ENCODE assay signal across 14 mouse cellular contexts in the genomic region with DNA sequence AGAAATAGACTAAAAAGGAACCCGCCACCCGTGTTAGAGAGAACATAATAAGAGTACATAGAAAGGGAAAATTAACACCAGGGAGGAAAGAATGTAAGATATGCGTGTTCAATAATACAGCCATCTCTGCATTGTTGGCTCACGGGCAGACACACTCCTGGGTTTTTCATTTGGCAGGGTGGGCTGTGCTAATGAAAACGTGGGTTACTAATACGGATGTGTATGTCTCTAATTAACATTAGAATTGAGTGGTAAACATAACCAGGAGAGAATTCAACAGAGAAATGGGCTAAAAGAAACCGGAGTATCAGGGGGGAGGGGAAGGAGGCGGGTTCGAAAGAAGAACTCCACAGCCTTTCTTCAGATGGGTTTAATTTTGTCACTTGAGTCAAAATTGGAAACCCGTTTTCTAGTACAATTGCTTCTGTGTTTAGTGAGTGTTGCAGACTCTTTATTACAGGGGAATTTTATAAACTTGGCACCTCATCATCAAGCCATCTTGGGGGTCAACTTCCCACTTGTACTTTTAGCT.
DNase-seq lines count a peak whose midpoint lies in the region; ATAC-seq and TF ChIP-seq lines count a peak whose summit lies in the region.
"Had no signal": no experiment of that assay in that cellular context is flagged by ENCODE, and none has a peak within 500 bp of the region (broad histone marks: within the 10 kb centered on the region; RNA-seq: fewer than 3 reads in every experiment).

No protein-coding gene starts in this region.

- H3K9me3 ChIP-seq in forebrain, embryonic 10.5 days = peaks cover 3% of the 10 kb centered on the region; the same call in 1 of the 2 replicates
- no peaks in the 10 kb centered on the region for H3K9me3 ChIP-seq in forebrain, embryonic 16.5 days (ENCODE audit: control insufficient read depth, low read length)
- peaks cover 4% of the 10 kb centered on the region for H3K9me3 ChIP-seq in CH12.LX (replicated peaks; ENCODE audit: low read length)
- no peaks in the 10 kb centered on the region for H3K9me3 ChIP-seq in embryonic facial prominence, embryonic 14.5 days (ENCODE audit: control insufficient read depth, low read length)
- peaks cover 6% of the 10 kb centered on the region; the same call in 1 of the 2 replicates for H3K9me3 ChIP-seq in midbrain, embryonic 10.5 days (replicated peaks)
- H3K9me3 ChIP-seq: kidney, embryonic 15.5 days had no signal

- no peak for DNase-seq in forebrain, embryonic 10.5 days (ENCODE audit: extremely low spot score, low spot score)
- no peak for DNase-seq in CH12.LX (ENCODE audit: extremely low read depth)
- peak; percentile 38 for DNase-seq in embryonic facial prominence, embryonic 14.5 days (ENCODE audit: low spot score)
- DNase-seq in midbrain, embryonic 10.5 days (ENCODE audit: low spot score) = no peak
- no peak for DNase-seq in lung, postnatal 14 days
- no peak for DNase-seq in layer of hippocampus, postnatal 25 days (ENCODE audit: extremely low spot score in 1 of 2, low spot score in 1 of 2)
- DNase-seq in ovary, postnatal 10 days (ENCODE audit: low spot score) = no peak
- DNase-seq: cerebellum, postnatal 25 days; heart, postnatal 14 days; lung, adult 2 months; right cerebral cortex, postnatal 14 days had no signal

- peak overlapping the region; percentile 5; the same call in 1 of the 2 replicates for H3K4me3 ChIP-seq in forebrain, embryonic 10.5 days
- no peak overlapping the region for H3K4me3 ChIP-seq in forebrain, embryonic 16.5 days (replicated peaks; ENCODE audit: low read length)
- no peak overlapping the region for H3K4me3 ChIP-seq in CH12.LX (replicated peaks in 1 of 3; ENCODE audit: low read depth in 2 of 3, low read length in 2 of 3, poor library complexity in 1 of 3)
- H3K4me3 ChIP-seq in embryonic facial prominence, embryonic 14.5 days (ENCODE audit: low read depth, low read length) = no peak overlapping the region
- peak overlapping the region; percentile 29 for H3K4me3 ChIP-seq in midbrain, embryonic 10.5 days
- H3K4me3 ChIP-seq: erythroblast, embryonic 14.5 days; kidney, embryonic 15.5 days had no signal

- no peak for TF ChIP-seq CTCF in CH12.LX (conservative IDR thresholded peaks at IDR 0.05 in 1 of 2, IDR thresholded peaks at IDR 0.05 in 1 of 2; ENCODE audit: low read depth in 2 of 2, low read length in 2 of 2)

- 16% methylated on average over 10 of the region's 10 CpGs for WGBS in forebrain, embryonic 10.5 days
- 4% methylated on average over 10 of the region's 10 CpGs for WGBS in forebrain, embryonic 16.5 days
- 22% methylated on average over 10 of the region's 10 CpGs for WGBS in embryonic facial prominence, embryonic 14.5 days
- WGBS in midbrain, embryonic 10.5 days = 16% methylated on average over 10 of the region's 10 CpGs

- no peak for TF ChIP-seq POLR2A in CH12.LX (IDR thresholded peaks at IDR 0.05; ENCODE audit: low read depth, low read length)

- in situ Hi-C loops in CH12.LX (cut with MboI; ENCODE audit: low pct_ligation_motif_present, low pct_unique_long_range_greater_than_20kb, low sequenced_read_pairs) = no loop called here

- no peak for TF ChIP-seq EP300 in CH12.LX (IDR thresholded peaks at IDR 0.05; ENCODE audit: low read length)

- peaks cover 84% of the 10 kb centered on the region for H3K27me3 ChIP-seq in forebrain, embryonic 10.5 days (ENCODE audit: poor library complexity, severe bottlenecking)
- H3K27me3 ChIP-seq in forebrain, embryonic 16.5 days (replicated peaks; ENCODE audit: control insufficient read depth, insufficient read depth, low read length) = peaks cover 8% of the 10 kb centered on the region; the same call in 1 of the 2 replicates
- H3K27me3 ChIP-seq in CH12.LX (replicated peaks) = no peaks in the 10 kb centered on the region
- H3K27me3 ChIP-seq in embryonic facial prominence, embryonic 14.5 days (replicated peaks; ENCODE audit: control insufficient read depth, insufficient read depth, low read length) = no peaks in the 10 kb centered on the region
- H3K27me3 ChIP-seq in midbrain, embryonic 10.5 days (ENCODE audit: low read depth, poor library complexity, severe bottlenecking) = peaks cover 77% of the 10 kb centered on the region
- H3K27me3 ChIP-seq: kidney, embryonic 15.5 days had no signal

- ATAC-seq in forebrain, embryonic 16.5 days = no peak
- no peak for ATAC-seq in embryonic facial prominence, embryonic 14.5 days (ENCODE audit: low read depth)

- peaks cover 67% of the 10 kb centered on the region for H3K4me1 ChIP-seq in forebrain, embryonic 10.5 days
- H3K4me1 ChIP-seq in forebrain, embryonic 16.5 days (replicated peaks; ENCODE audit: control insufficient read depth, insufficient read depth, low read length) = peaks cover 25% of the 10 kb centered on the region
- no peaks in the 10 kb centered on the region for H3K4me1 ChIP-seq in CH12.LX (ENCODE audit: control insufficient read depth in 1 of 2, insufficient read depth in 2 of 2)
- H3K4me1 ChIP-seq in embryonic facial prominence, embryonic 14.5 days (ENCODE audit: control insufficient read depth, insufficient read depth, low read length) = peaks cover 4% of the 10 kb centered on the region; the same call in 1 of the 2 replicates
- peaks cover 69% of the 10 kb centered on the region for H3K4me1 ChIP-seq in midbrain, embryonic 10.5 days
- H3K4me1 ChIP-seq: kidney, embryonic 15.5 days had no signal

- TF ChIP-seq RAD21 in CH12.LX (IDR thresholded peaks at IDR 0.05; ENCODE audit: low read depth, low read length) = no peak

- no peak overlapping the region; the same call in 1 of the 2 replicates for H3K27ac ChIP-seq in forebrain, embryonic 10.5 days
- H3K27ac ChIP-seq in forebrain, embryonic 16.5 days (ENCODE audit: low read length) = no peak overlapping the region
- H3K27ac ChIP-seq in CH12.LX (ENCODE audit: insufficient read depth, low read depth) = no peak overlapping the region
- no peak overlapping the region for H3K27ac ChIP-seq in embryonic facial prominence, embryonic 14.5 days (replicated peaks; ENCODE audit: low read depth, low read length)
- no peak overlapping the region; the same call in 1 of the 2 replicates for H3K27ac ChIP-seq in midbrain, embryonic 10.5 days (replicated peaks)
- H3K27ac ChIP-seq: kidney, embryonic 15.5 days had no signal

- no peak overlapping the region for H3K9ac ChIP-seq in forebrain, embryonic 16.5 days (replicated peaks; ENCODE audit: low read depth, low read length)
- H3K9ac ChIP-seq in CH12.LX (ENCODE audit: insufficient read depth, low read depth) = no peak overlapping the region
- H3K9ac ChIP-seq in embryonic facial prominence, embryonic 14.5 days (ENCODE audit: low read depth, low read length) = no peak overlapping the region
- H3K9ac ChIP-seq: kidney, embryonic 15.5 days had no signal

- H3K79me2 ChIP-seq in CH12.LX (replicated peaks; ENCODE audit: control insufficient read depth, extremely low read depth, insufficient read depth, poor library complexity, severe bottlenecking) = no peaks in the 10 kb centered on the region

- dilution Hi-C loops in CH12.LX (cut with MboI; ENCODE audit: extremely low pct_ligation_motif_present, extremely low pct_unique_long_range_greater_than_20kb, low sequenced_read_pairs) = no loop called here

- no peak overlapping the region for H3K4me2 ChIP-seq in forebrain, embryonic 16.5 days (ENCODE audit: low read length)
- peak overlapping the region; percentile 61 for H3K4me2 ChIP-seq in CH12.LX (ENCODE audit: insufficient read depth, low read depth, poor library complexity, severe bottlenecking)
- H3K4me2 ChIP-seq in embryonic facial prominence, embryonic 14.5 days (ENCODE audit: low read depth, low read length) = peak overlapping the region; percentile 39
- H3K4me2 ChIP-seq: kidney, embryonic 15.5 days had no signal

- no peaks in the 10 kb centered on the region for H3K36me3 ChIP-seq in forebrain, embryonic 10.5 days (replicated peaks)
- H3K36me3 ChIP-seq in forebrain, embryonic 16.5 days (ENCODE audit: control insufficient read depth, insufficient read depth) = no peaks in the 10 kb centered on the region
- H3K36me3 ChIP-seq in CH12.LX (replicated peaks in 1 of 2; ENCODE audit: control insufficient read depth in 1 of 2, insufficient read depth in 1 of 2, low read length in 1 of 2) = no peaks in the 10 kb centered on the region
- no peaks in the 10 kb centered on the region for H3K36me3 ChIP-seq in embryonic facial prominence, embryonic 14.5 days (ENCODE audit: control insufficient read depth, insufficient read depth, low read length)
- H3K36me3 ChIP-seq in midbrain, embryonic 10.5 days = no peaks in the 10 kb centered on the region
- H3K36me3 ChIP-seq: kidney, embryonic 15.5 days had no signal

TF ChIP-seq in CH12.LX, 34 proteins besides CTCF, POLR2A, EP300 and RAD21:
- TF ChIP-seq MYC (IDR thresholded peaks at IDR 0.05; ENCODE audit: low read depth, low read length) = no peak
- 0 out of 2 replicates have a peak, but pooled peaks have one; percentile 16 for TF ChIP-seq CHD2 (IDR thresholded peaks at IDR 0.05; ENCODE audit: low read length)

Comparison
In these comparisons a context has a peak if more than half of its experiments do, and no peak if none do; other contexts are left out.
1. H3K4me3 ChIP-seq: peak in forebrain, embryonic 10.5 days (single experiment) and midbrain, embryonic 10.5 days (single experiment); none in forebrain, embryonic 16.5 days (single experiment), CH12.LX (0 of 3) and embryonic facial prominence, embryonic 14.5 days (single experiment).